In genomic region chr1:69513595-69514250, GRCm38 (mm10) we compare ENCODE assay signal across 10 mouse cellular contexts.
DNase-seq lines count a peak whose midpoint lies in the region; ATAC-seq and TF ChIP-seq lines count a peak whose summit lies in the region.
"Had no signal": no experiment of that assay in that cellular context is flagged by ENCODE, and none has a peak within 500 bp of the region (broad histone marks: within the 10 kb centered on the region; RNA-seq: fewer than 3 reads in every experiment).

No protein-coding gene starts in this region.

- no peak overlapping the region for H3K9ac ChIP-seq in heart, adult 2 months (ENCODE audit: low read depth, low read length)
- no peak overlapping the region for H3K9ac ChIP-seq in stomach, embryonic 14.5 days (replicated peaks; ENCODE audit: low read depth, low read length)
- no peak overlapping the region for H3K9ac ChIP-seq in stomach, postnatal 0 days (ENCODE audit: low read length)
- H3K9ac ChIP-seq in liver, embryonic 11.5 days (ENCODE audit: low read depth, low read length) = no peak overlapping the region
- H3K9ac ChIP-seq: embryonic facial prominence, embryonic 12.5 days had no signal

- H3K4me1 ChIP-seq in heart, adult 2 months (ENCODE audit: control insufficient read depth, insufficient read depth, low read length) = no peaks in the 10 kb centered on the region
- 0 out of 2 replicates have a peak, but pooled peaks cover 3% of the 10 kb centered on the region for H3K4me1 ChIP-seq in stomach, embryonic 14.5 days (ENCODE audit: control insufficient read depth, insufficient read depth, low read length)
- H3K4me1 ChIP-seq in stomach, postnatal 0 days (replicated peaks; ENCODE audit: control insufficient read depth, insufficient read depth) = no peaks in the 10 kb centered on the region
- peaks cover 31% of the 10 kb centered on the region for H3K4me1 ChIP-seq in liver, embryonic 11.5 days (replicated peaks; ENCODE audit: control insufficient read depth, insufficient read depth, low read length)
- H3K4me1 ChIP-seq: embryonic facial prominence, embryonic 12.5 days had no signal

- H3K79me2 ChIP-seq in heart, adult 2 months (replicated peaks; ENCODE audit: control insufficient read depth, insufficient read depth, low read length) = no peaks in the 10 kb centered on the region

- H3K27me3 ChIP-seq in heart, adult 2 months (ENCODE audit: control insufficient read depth, insufficient read depth, low read length) = no peaks in the 10 kb centered on the region
- no peaks in the 10 kb centered on the region for H3K27me3 ChIP-seq in stomach, embryonic 14.5 days (ENCODE audit: control insufficient read depth, insufficient read depth, low read length)
- no peaks in the 10 kb centered on the region for H3K27me3 ChIP-seq in stomach, postnatal 0 days (ENCODE audit: control insufficient read depth, insufficient read depth, low read length)
- H3K27me3 ChIP-seq in liver, embryonic 11.5 days (replicated peaks; ENCODE audit: control insufficient read depth, insufficient read depth, low read length) = no peaks in the 10 kb centered on the region
- H3K27me3 ChIP-seq: embryonic facial prominence, embryonic 12.5 days had no signal

- no peaks in the 10 kb centered on the region for H3K9me3 ChIP-seq in stomach, embryonic 14.5 days (ENCODE audit: control insufficient read depth, low read depth, low read length)
- H3K9me3 ChIP-seq in stomach, postnatal 0 days (ENCODE audit: control insufficient read depth, low read length) = no peaks in the 10 kb centered on the region
- H3K9me3 ChIP-seq in liver, embryonic 11.5 days (ENCODE audit: control insufficient read depth, low read length) = no peaks in the 10 kb centered on the region
- H3K9me3 ChIP-seq: embryonic facial prominence, embryonic 12.5 days had no signal

- TF ChIP-seq EP300 in heart, adult 2 months (IDR thresholded peaks at IDR 0.05; ENCODE audit: insufficient read depth, low read depth, low read length) = no peak
- TF ChIP-seq EP300 in stomach, postnatal 0 days (optimal IDR thresholded peaks at IDR 0.05) = no peak

- H3K4me2 ChIP-seq in stomach, embryonic 14.5 days (replicated peaks; ENCODE audit: low read depth, low read length) = no peak overlapping the region
- H3K4me2 ChIP-seq in stomach, postnatal 0 days (replicated peaks; ENCODE audit: low read depth) = no peak overlapping the region
- peak overlapping the region; percentile 53 for H3K4me2 ChIP-seq in liver, embryonic 11.5 days
- H3K4me2 ChIP-seq: embryonic facial prominence, embryonic 12.5 days had no signal

- no peak for TF ChIP-seq CTCF in heart, adult 2 months (IDR thresholded peaks at IDR 0.05)
- TF ChIP-seq CTCF in stomach, postnatal 0 days (IDR thresholded peaks at IDR 0.05; ENCODE audit: low read depth) = no peak

- 0 out of 2 replicates have a peak, but pooled peaks have one; percentile 28 for ATAC-seq in stomach, embryonic 14.5 days (ENCODE audit: insufficient number of reproducible peaks, insufficient read depth, low FRiP score, low read depth)
- no peak for ATAC-seq in stomach, postnatal 0 days (ENCODE audit: low FRiP score, low TSS enrichment)
- peak; percentile 80 for ATAC-seq in liver, embryonic 11.5 days (replicated peaks; ENCODE audit: low FRiP score)

- H3K36me3 ChIP-seq in heart, adult 2 months (ENCODE audit: control insufficient read depth, insufficient read depth, low read length) = no peaks in the 10 kb centered on the region
- H3K36me3 ChIP-seq in stomach, embryonic 14.5 days (ENCODE audit: control insufficient read depth, insufficient read depth, low read length) = no peaks in the 10 kb centered on the region
- H3K36me3 ChIP-seq in stomach, postnatal 0 days (ENCODE audit: control insufficient read depth, insufficient read depth, low read length) = no peaks in the 10 kb centered on the region
- H3K36me3 ChIP-seq in liver, embryonic 11.5 days (ENCODE audit: control insufficient read depth, insufficient read depth, low read length) = no peaks in the 10 kb centered on the region
- H3K36me3 ChIP-seq: embryonic facial prominence, embryonic 12.5 days had no signal

- H3K4me3 ChIP-seq in heart, adult 2 months = no peak overlapping the region
- H3K4me3 ChIP-seq in stomach, embryonic 14.5 days (ENCODE audit: low read depth, low read length) = no peak overlapping the region
- H3K4me3 ChIP-seq in stomach, postnatal 0 days (ENCODE audit: low read depth, low read length) = no peak overlapping the region
- no peak overlapping the region; the same call in 1 of the 2 replicates for H3K4me3 ChIP-seq in liver, embryonic 11.5 days (ENCODE audit: low read depth, low read length)
- H3K4me3 ChIP-seq: embryonic facial prominence, embryonic 12.5 days had no signal

- no peak for TF ChIP-seq POLR2A in heart, adult 2 months (IDR thresholded peaks at IDR 0.05; ENCODE audit: insufficient read depth, low read depth, low read length)

- WGBS in heart, adult 2 months = 25% methylated on average over 5 of the region's 5 CpGs
- WGBS in stomach, embryonic 14.5 days = 28% methylated on average over 5 of the region's 5 CpGs
- 24% methylated on average over 5 of the region's 5 CpGs for WGBS in stomach, postnatal 0 days
- WGBS in liver, embryonic 11.5 days = 7% methylated on average over 5 of the region's 5 CpGs

- no peak overlapping the region for H3K27ac ChIP-seq in heart, adult 2 months
- H3K27ac ChIP-seq in stomach, embryonic 14.5 days (ENCODE audit: low read length) = no peak overlapping the region; the same call in 1 of the 2 replicates
- H3K27ac ChIP-seq in stomach, postnatal 0 days (replicated peaks) = no peak overlapping the region
- H3K27ac ChIP-seq in liver, embryonic 11.5 days (ENCODE audit: low read depth, low read length) = peak overlapping the region; percentile 45; the same call in 1 of the 2 replicates
- H3K27ac ChIP-seq: embryonic facial prominence, embryonic 12.5 days; kidney, postnatal 0 days had no signal

- intact Hi-C loops in heart, adult 2 months (cut with DNase I) = no loop called here
- intact Hi-C loops in gastrocnemius, postnatal 14 days (cut with DNase I; ENCODE audit: low total_unique reads) = no loop called here

- peak; percentile 45 for DNase-seq in heart, adult 11 months
- no peak for DNase-seq in heart, adult 2 months
- DNase-seq in stomach, postnatal 0 days (ENCODE audit: low spot score) = no peak
- DNase-seq in liver, embryonic 11.5 days (ENCODE audit: low spot score) = peak; percentile 46
- DNase-seq in naive thymus-derived CD4-positive, alpha-beta T cell, adult 2 months (ENCODE audit: low read depth) = peak; percentile 6
- no peak for DNase-seq in gastrocnemius, postnatal 14 days
- DNase-seq in cerebellum, postnatal 4 days (ENCODE audit: low spot score in 2 of 2) = no peak

Comparison
In these comparisons a context has a peak if more than half of its experiments do, and no peak if none do; other contexts are left out.
1. DNase-seq: peak in heart, adult 11 months (single experiment), liver, embryonic 11.5 days (single experiment) and naive thymus-derived CD4-positive, alpha-beta T cell, adult 2 months (single experiment); none in heart, adult 2 months (0 of 2), stomach, postnatal 0 days (single experiment), gastrocnemius, postnatal 14 days (single experiment) and cerebellum, postnatal 4 days (0 of 2).